Mouse (Mus musculus) intestine, embryonic 14.5 days (tissue): ENCODE data around the gene Scaf8. TPM values are rescaled to one million over a fixed set of nuclear protein-coding genes. Genes with fewer than 3 reads are reported as not detected.

Experiments used
- ATAC-seq: fragments of 200-750 bp; cut with Nextera tagmentation; replicated peaks from 2 replicates; pipeline ENCODE4 v1.8.0; 2017; ENCODE audit warnings: low read depth, moderate number of reproducible peaks, moderate TSS enrichment, moderate library complexity; ENCODE audit not compliant: low FRiP score, low TSS enrichment
- DNase-seq: peaks from one replicate; pipeline ENCODE4 v3.0.0-alpha.2; 2018; ENCODE audit warnings: low spot score
- H3K27ac ChIP-seq: fragments of 300-500 bp; sonication (generic); 2 replicates; pipeline ENCODE4 v1.5.1; 2014; ENCODE audit warnings: low read depth, mild to moderate bottlenecking, control low read depth
- H3K27me3 ChIP-seq: fragments of 300-500 bp; sonication (generic); replicated peaks from 2 replicates; pipeline ENCODE4 v1.6.1; 2014; ENCODE audit warnings: low read length, control low read depth; ENCODE audit not compliant: control insufficient read depth, insufficient read depth
- H3K36me3 ChIP-seq: fragments of 300-500 bp; sonication (generic); 2 replicates; pipeline ENCODE4 v1.6.1; 2014; ENCODE audit warnings: low read length, control low read depth; ENCODE audit not compliant: control insufficient read depth, insufficient read depth
- H3K4me1 ChIP-seq: fragments of 300-500 bp; sonication (generic); replicated peaks from 2 replicates; pipeline ENCODE4 v1.6.1; 2014; ENCODE audit warnings: low read length, control low read depth, mixed read lengths; ENCODE audit not compliant: control insufficient read depth, insufficient read depth
- H3K4me2 ChIP-seq: fragments of 300-500 bp; sonication (generic); 2 replicates; pipeline ENCODE4 v1.6.1; 2014; ENCODE audit warnings: low read length
- H3K4me3 ChIP-seq: fragments of 300-500 bp; sonication (generic); 2 replicates; pipeline ENCODE4 v1.5.1; 2014; ENCODE audit warnings: low read depth, low read length, control low read depth, mixed read lengths
- H3K9ac ChIP-seq: fragments of 300-500 bp; sonication (generic); 2 replicates; pipeline ENCODE4 v1.6.1; 2014; ENCODE audit warnings: mild to moderate bottlenecking, low read length
- H3K9me3 ChIP-seq: fragments of 300-500 bp; sonication (generic); 2 replicates; pipeline ENCODE4 v1.6.1; 2016; ENCODE audit warnings: low read length, control low read depth; ENCODE audit not compliant: control insufficient read depth
- WGBS: fragments of 180-500 bp; shearing (Covaris S2); extraction: QIAGEN DNeasy Blood & Tissue Kit; methylation state at CpG from one replicate; pipeline ENCODE4 v1.1.7; 2014; 5-methylcytosine and 5-hydroxymethylcytosine counted together
- polyA plus RNA-seq: library from polyadenylated mRNA; unstranded; fragments of >200 nt; fragmentation: Nextera tagmentation; extraction: Ambion mirVana; gene quantifications from 2 replicates; pipeline ENCODE4 v1.2.1, GENCODE M21; 2014

Gene Scaf8
- polyA plus RNA-seq, 1 experiment from 2014 or later, result 21.8 TPM

- no peaks in the 10 kb centered on the region for H3K9me3 ChIP-seq
- no peak overlapping the region for H3K27ac ChIP-seq
- no peak for DNase-seq
- H3K36me3 ChIP-seq, result peaks cover 13% of the 10 kb centered on the region
- H3K9ac ChIP-seq, result no peak overlapping the region
- WGBS, result 68% methylated on average over 5 of the region's 5 CpGs
- H3K4me3 ChIP-seq, result no peak overlapping the region
- no peak overlapping the region for H3K4me2 ChIP-seq
- H3K4me1 ChIP-seq, result no peaks in the 10 kb centered on the region
- ATAC-seq, result no peak
- no peaks in the 10 kb centered on the region for H3K27me3 ChIP-seq
Measured at GRCm38 (mm10) chr17:3232626-3233025, 117.9 kb downstream of the Scaf8 start.

- H3K9me3 ChIP-seq, result no peaks in the 10 kb centered on the region
- H3K4me2 ChIP-seq, result no peak overlapping the region
- H3K27ac ChIP-seq, result no peak overlapping the region
- 91% methylated on average over 3 of the region's 3 CpGs for WGBS
- H3K36me3 ChIP-seq, result no peaks in the 10 kb centered on the region
- no peak for ATAC-seq
- no peak for DNase-seq
- H3K4me1 ChIP-seq, result peaks cover 17% of the 10 kb centered on the region
- no peak overlapping the region for H3K9ac ChIP-seq
- H3K27me3 ChIP-seq, result no peaks in the 10 kb centered on the region
- H3K4me3 ChIP-seq, result no peak overlapping the region
Measured at GRCm38 (mm10) chr17:3243672-3244071, 128.9 kb downstream of the Scaf8 start.

GRCm38 (mm10) chr17:3244881-3245739 is 130.3 kb downstream of the Scaf8 start:
- H3K27ac ChIP-seq, result peak overlapping the region; percentile 30; the same call in 1 of the 2 replicates
- no peaks in the 10 kb centered on the region for H3K9me3 ChIP-seq
- 68% methylated on average over 8 of the region's 8 CpGs for WGBS
- peaks cover 4% of the 10 kb centered on the region; the same call in 1 of the 2 replicates for H3K36me3 ChIP-seq
- DNase-seq (peak; percentile 52), ATAC-seq (no peak; the same call in 1 of the 2 replicates)
- no peak overlapping the region for H3K4me2 ChIP-seq
- H3K27me3 ChIP-seq, result no peaks in the 10 kb centered on the region
- no peak overlapping the region for H3K4me3 ChIP-seq
- H3K4me1 ChIP-seq, result peaks cover 24% of the 10 kb centered on the region
- H3K9ac ChIP-seq, result no peak overlapping the region

GRCm38 (mm10) chr17:3246665-3247370 is 132.0 kb downstream of the Scaf8 start:
- H3K27me3 ChIP-seq, result no peaks in the 10 kb centered on the region
- WGBS, result 30% methylated on average over 7 of the region's 7 CpGs
- peak; percentile 63 for ATAC-seq
- no peak overlapping the region for H3K4me2 ChIP-seq
- peaks cover 24% of the 10 kb centered on the region for H3K4me1 ChIP-seq
- DNase-seq, result no peak
- no peak overlapping the region for H3K27ac ChIP-seq
- H3K9me3 ChIP-seq, result no peaks in the 10 kb centered on the region
- H3K36me3 ChIP-seq, result peaks cover 4% of the 10 kb centered on the region; the same call in 1 of the 2 replicates
- H3K9ac ChIP-seq, result no peak overlapping the region
- H3K4me3 ChIP-seq, result no peak overlapping the region

Other genes starting within 250 kb of the Scaf8 start
- 5.7 and 6.1 TPM in 2 replicates for gene Tiam2, start 211.6 kb downstream of the Scaf8 start, polyA plus RNA-seq